Mouse (Mus musculus) kidney, postnatal 0 days (tissue): ENCODE data around the gene Ndufb11. TPM values are rescaled to one million over a fixed set of nuclear protein-coding genes. Genes with fewer than 3 reads are reported as not detected.

Source experiments
- ATAC-seq: fragments of 200-750 bp; cut with Nextera tagmentation; replicated peaks from 2 replicates; pipeline ENCODE4 v1.8.0; 2017; ENCODE audit warnings: low read depth, moderate number of reproducible peaks, moderate TSS enrichment, moderate library complexity; ENCODE audit not compliant: low FRiP score
- DNase-seq: peaks from one replicate; pipeline ENCODE4 v3.0.0-alpha.2; 2016; ENCODE audit warnings: low spot score
- H3K27ac ChIP-seq: fragments of 300-500 bp; sonication (generic); 2 replicates; pipeline ENCODE4 v1.5.1; 2014; ENCODE audit warnings: mild to moderate bottlenecking
- H3K27me3 ChIP-seq: fragments of 300-500 bp; sonication (generic); 2 replicates; pipeline ENCODE4 v1.6.1; 2014; ENCODE audit warnings: low read length, mixed read lengths; ENCODE audit not compliant: insufficient read depth
- H3K36me3 ChIP-seq: fragments of 300-500 bp; sonication (generic); 2 replicates; pipeline ENCODE4 v1.6.1; 2014; ENCODE audit warnings: low read length, mixed read lengths; ENCODE audit not compliant: insufficient read depth
- H3K4me1 ChIP-seq: fragments of 300-500 bp; sonication (generic); replicated peaks from 2 replicates; pipeline ENCODE4 v1.6.1; 2014; ENCODE audit warnings: antibody characterized with exemption, low read length, mixed read lengths; ENCODE audit not compliant: insufficient read depth
- H3K4me2 ChIP-seq: fragments of 300-500 bp; sonication (generic); 2 replicates; pipeline ENCODE4 v1.6.1; 2014; ENCODE audit warnings: mild to moderate bottlenecking, low read length, moderate library complexity, mixed read lengths
- H3K4me3 ChIP-seq: fragments of 300-500 bp; sonication (generic); replicated peaks from 2 replicates; pipeline ENCODE4 v1.5.1; 2014; ENCODE audit warnings: low read depth, low read length
- H3K9ac ChIP-seq: fragments of 300-500 bp; sonication (generic); 2 replicates; pipeline ENCODE4 v1.6.1; 2014; ENCODE audit warnings: low read depth, low read length
- H3K9me3 ChIP-seq: fragments of 300-500 bp; sonication (generic); replicated peaks from 2 replicates; pipeline ENCODE4 v1.6.1; 2016; ENCODE audit warnings: low read length, inconsistent platforms, mixed read lengths
- CTCF ChIP-seq: IDR thresholded peaks from 2 replicates; pipeline ENCODE4 v1.5.1; 2016; ENCODE audit warnings: antibody characterized with exemption, low read depth, mild to moderate bottlenecking, moderate library complexity
- WGBS: fragments of 180-500 bp; shearing (Covaris S2); extraction: QIAGEN DNeasy Blood & Tissue Kit; methylation state at CpG from one replicate; pipeline ENCODE4 v1.1.7; 2014; 5-methylcytosine and 5-hydroxymethylcytosine counted together
- polyA plus RNA-seq: library from polyadenylated mRNA; unstranded; fragments of >200 nt; fragmentation: Nextera tagmentation; extraction: Ambion mirVana; gene quantifications from 2 replicates; pipeline ENCODE4 v1.2.1, GENCODE M21; 2015

Ndufb11 gene
- 451 and 489 TPM in 2 replicates for polyA plus RNA-seq

DNA sequence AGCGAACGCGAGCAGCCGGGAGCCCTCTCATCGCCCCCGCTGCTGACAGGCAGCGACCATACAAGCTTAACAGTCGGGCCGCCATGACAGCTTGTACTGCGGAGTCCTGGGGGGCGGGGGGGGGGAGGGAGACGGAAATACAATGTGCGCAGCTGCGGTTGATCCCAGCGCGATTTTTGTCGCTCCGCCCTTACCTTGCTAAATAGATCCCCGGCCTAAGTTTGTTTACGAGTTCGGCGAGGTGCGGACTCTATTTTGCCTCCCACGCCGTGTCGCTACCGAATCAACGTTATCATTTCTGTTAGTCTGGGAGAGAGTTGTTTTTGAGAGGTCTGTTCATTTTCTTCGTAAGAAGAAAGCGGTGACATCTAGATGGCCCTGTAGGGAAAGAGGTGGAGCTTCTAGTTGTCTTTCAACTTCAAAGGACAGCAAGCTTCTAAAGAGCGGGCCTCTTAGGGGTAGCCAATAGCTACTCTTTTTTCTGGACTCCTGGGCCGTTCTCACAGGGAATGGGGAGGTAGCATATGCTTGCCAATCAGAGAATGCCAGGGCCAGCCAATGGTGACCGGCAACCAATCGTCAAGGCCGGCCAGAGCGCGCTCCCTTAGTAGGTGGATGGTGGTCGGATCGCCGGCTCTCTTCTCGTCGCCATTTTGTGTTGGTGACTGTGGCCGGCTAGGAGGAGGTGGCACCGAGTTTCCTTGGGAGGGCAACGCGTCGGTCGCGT, at the start of gene Ndufb11, which contains the start of gene Rbm10:
Ndufb11 (minus strand) TSS at position 444 of the 727 bp plus-strand sequence.
Rbm10 (plus strand) TSS at position 328 of the 727 bp plus-strand sequence.
- ATAC-seq (peak; percentile 98), DNase-seq (peak; percentile 89)
- peak within 1 kb of the TSS; percentile 76 for H3K9ac ChIP-seq
- TF ChIP-seq CTCF = no peak
- peak within 1 kb of the TSS; percentile 56 for H3K4me2 ChIP-seq
- H3K27me3 ChIP-seq = no peaks in the 10 kb centered on the region
- H3K9me3 ChIP-seq = no peaks in the 10 kb centered on the region
- 24% methylated on average over 48 of the region's 49 CpGs for WGBS
- no peaks in the 10 kb centered on the region for H3K4me1 ChIP-seq
- H3K27ac ChIP-seq = peak within 1 kb of the TSS; percentile 88
- peak within 1 kb of the TSS; percentile 63 for H3K4me3 ChIP-seq
- H3K36me3 ChIP-seq = no peaks in the 10 kb centered on the region

DNA sequence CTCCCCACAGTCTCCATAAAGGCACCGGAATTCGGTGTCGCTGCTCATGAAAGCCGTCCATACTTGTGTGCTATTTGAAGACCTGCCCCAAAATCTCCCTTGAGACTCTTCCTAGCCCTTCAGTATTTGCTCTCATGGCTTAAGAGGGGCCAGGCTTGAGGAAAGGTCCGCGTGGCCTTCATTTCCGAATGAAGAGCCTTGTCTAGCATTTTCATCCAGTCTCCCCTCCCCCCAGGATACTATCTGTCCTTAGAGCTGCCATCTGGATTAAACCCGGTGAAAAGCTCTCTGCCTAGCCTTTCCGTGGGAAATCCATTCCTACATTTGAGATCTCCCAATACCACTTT, 46.0 kb upstream of the Ndufb11 start:
- no peak for TF ChIP-seq CTCF
- H3K9me3 ChIP-seq = no peaks in the 10 kb centered on the region
- DNase-seq = peak; percentile 24
- H3K4me3 ChIP-seq = peak overlapping the region; percentile 57
- peak overlapping the region; percentile 58 for H3K4me2 ChIP-seq
- no peaks in the 10 kb centered on the region for H3K27me3 ChIP-seq
- 23% methylated on average over 9 of the region's 9 CpGs for WGBS
- H3K9ac ChIP-seq = peak overlapping the region; percentile 79
- H3K27ac ChIP-seq = peak overlapping the region; percentile 82
- 0 out of 2 replicates have a peak, but pooled peaks cover 2% of the 10 kb centered on the region for H3K36me3 ChIP-seq
- no peaks in the 10 kb centered on the region for H3K4me1 ChIP-seq
- ATAC-seq = no peak

DNA sequence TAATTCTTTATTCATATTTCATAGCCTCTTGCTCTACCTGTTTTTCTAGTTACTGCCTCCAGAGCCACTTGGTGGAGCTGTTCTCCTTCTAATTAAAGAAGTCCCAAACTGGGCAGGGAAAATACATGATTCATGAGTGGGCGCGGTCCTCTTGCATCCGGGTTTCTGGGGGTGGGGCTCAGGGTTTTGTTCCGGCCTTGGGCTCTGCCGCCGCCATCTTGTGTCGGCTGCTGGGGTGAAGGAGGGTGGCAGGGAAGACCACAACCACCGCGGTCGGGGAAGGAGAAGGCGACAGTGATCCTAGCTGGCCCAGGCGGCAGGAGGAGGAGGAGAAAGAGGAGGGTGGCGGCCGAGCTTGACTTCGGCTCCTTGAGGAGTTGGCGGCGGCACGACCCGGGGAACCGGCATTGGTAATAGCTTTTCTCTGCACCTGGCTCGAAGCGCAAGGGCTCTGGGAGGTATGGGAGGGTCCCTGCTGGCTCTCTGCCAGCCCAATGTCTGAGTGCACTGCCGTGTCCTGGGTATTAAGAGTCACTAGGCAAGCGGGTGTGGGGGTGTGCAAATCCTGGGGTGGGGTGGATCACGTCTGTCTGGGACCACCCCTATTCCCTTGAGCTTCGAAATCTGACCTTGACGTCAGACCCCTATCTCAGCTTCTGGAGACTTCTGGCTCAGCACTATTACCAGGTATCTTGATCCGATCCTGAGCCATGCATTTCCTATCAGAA, 45.5 kb upstream of the Ndufb11 start:
- WGBS = 34% methylated on average over 28 of the region's 28 CpGs
- Histone ChIP-seq H3K4me2 (peak overlapping the region; percentile 58), H3K9ac (peak overlapping the region; percentile 79), H3K4me1 (no peaks in the 10 kb centered on the region), H3K9me3 (no peaks in the 10 kb centered on the region), H3K4me3 (peak overlapping the region; percentile 57), H3K36me3 (no peaks in the 10 kb centered on the region), H3K27me3 (no peaks in the 10 kb centered on the region), H3K27ac (peak overlapping the region; percentile 82)
- DNase-seq = peak; percentile 93
- peak; percentile 74 for TF ChIP-seq CTCF
- ATAC-seq = peak; percentile 91

DNA sequence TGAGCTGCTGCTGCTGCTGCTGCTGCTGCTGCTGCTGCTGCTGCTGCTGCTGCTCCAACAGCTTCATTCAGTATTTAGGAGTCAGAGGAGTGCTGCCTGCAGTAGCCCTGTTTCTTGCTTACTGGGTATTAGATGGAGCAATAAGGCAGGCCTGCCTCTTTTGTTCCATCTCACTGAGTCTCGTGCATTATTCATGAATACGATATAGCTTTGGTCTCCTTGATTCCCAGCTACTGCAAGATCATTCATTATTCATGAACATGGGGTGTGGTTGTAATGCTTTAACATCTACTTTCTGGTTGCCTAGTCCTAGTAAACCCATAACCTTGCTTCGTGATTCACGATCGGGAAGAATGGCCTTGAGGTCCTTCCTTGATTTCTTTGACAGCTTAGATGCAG, 44.9 kb upstream of the Ndufb11 start:
- no peaks in the 10 kb centered on the region for H3K4me1 ChIP-seq
- peak; percentile 19; the same call in 1 of the 2 replicates for ATAC-seq
- no peak overlapping the region for H3K4me2 ChIP-seq
- H3K27me3 ChIP-seq = no peaks in the 10 kb centered on the region
- H3K4me3 ChIP-seq = no peak overlapping the region
- no peaks in the 10 kb centered on the region for H3K9me3 ChIP-seq
- DNase-seq = no peak
- H3K36me3 ChIP-seq = no peaks in the 10 kb centered on the region
- H3K9ac ChIP-seq = no peak overlapping the region
- no peak overlapping the region for H3K27ac ChIP-seq
- no peak for TF ChIP-seq CTCF
- 37% methylated on average over 5 of the region's 5 CpGs for WGBS

DNA sequence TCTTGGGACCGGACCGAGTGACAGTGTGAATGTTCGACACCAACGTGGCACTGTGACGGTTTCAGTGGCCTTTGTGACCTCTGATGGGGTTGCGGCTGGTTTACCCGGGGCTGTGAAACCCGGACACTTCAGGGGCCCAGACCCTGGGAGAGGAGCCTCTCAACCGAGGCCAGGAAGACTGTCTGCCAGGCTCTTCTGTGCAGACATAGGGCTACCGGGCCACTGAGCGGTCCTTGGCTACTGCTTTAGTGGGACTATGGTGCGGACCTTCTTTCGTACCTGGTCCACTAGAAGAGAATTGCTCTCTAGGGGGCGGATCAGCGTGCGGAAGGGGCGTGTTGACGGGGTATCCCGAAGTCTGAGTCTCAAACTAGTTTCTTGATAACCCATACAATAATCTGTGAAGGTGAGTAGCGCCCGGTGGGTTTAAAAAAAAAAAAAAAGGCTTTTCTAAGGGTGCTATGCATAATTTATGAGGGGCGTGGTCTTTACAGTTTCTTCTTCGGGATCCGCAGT, 41.5 kb upstream of the Ndufb11 start:
- Histone ChIP-seq H3K9ac (peak overlapping the region; percentile 31; the same call in 1 of the 2 replicates), H3K4me1 (no peaks in the 10 kb centered on the region), H3K9me3 (no peaks in the 10 kb centered on the region), H3K27ac (no peak overlapping the region), H3K36me3 (no peaks in the 10 kb centered on the region), H3K27me3 (no peaks in the 10 kb centered on the region), H3K4me3 (peak overlapping the region; percentile 43), H3K4me2 (peak overlapping the region; percentile 76)
- DNase-seq (peak; percentile 7), ATAC-seq (no peak)
- 28% methylated on average over 23 of the region's 24 CpGs for WGBS
- TF ChIP-seq CTCF = no peak

DNA sequence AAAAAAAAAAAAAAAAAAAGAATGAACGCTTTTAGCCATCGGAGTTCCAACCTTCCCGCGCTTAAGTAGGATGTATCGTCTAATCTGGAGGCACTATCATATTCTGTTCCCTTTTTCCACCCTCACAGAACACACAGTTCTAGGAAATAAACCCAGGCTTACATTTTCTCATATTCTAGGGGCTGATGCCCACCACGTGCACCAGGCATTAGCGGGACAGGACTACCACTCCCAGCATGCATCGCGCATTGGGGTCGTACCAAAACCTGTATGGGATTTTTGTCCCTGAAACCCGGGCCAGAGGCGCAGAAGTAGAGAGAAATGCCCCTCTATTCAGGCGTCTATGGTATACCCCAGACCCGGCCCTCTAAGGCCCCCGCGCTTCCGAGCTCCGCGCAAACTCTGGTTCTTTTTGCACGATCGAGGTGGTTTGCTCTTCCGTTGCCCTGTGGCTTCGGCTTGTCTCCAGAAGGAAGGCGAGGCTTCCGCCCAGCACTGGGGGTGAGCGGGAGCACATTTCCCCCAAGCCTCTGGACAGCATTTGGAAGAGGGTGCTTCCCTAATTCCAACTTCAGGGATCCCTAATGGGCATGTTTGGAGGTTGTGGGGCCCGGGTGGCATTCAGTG, 40.7 kb upstream of the Ndufb11 start, which contains the start of gene Uba1:
Uba1 (plus strand) TSS at position 301 of the 627 bp plus-strand sequence.
- DNase-seq = peak; percentile 86
- peak within 1 kb of the TSS; percentile 76 for H3K4me2 ChIP-seq
- peak within 1 kb of the TSS; percentile 31; the same call in 1 of the 2 replicates for H3K9ac ChIP-seq
- no peaks in the 10 kb centered on the region for H3K4me1 ChIP-seq
- no peak for TF ChIP-seq CTCF
- no peaks in the 10 kb centered on the region for H3K27me3 ChIP-seq
- peak within 1 kb of the TSS; percentile 43 for H3K4me3 ChIP-seq
- 25% methylated on average over 27 of the region's 27 CpGs for WGBS
- 0 out of 2 replicates have a peak within 1 kb of the TSS, but pooled peaks have one; percentile 19 for H3K27ac ChIP-seq
- no peaks in the 10 kb centered on the region for H3K9me3 ChIP-seq
- no peaks in the 10 kb centered on the region for H3K36me3 ChIP-seq
- peak; percentile 83 for ATAC-seq
